Mouse (Mus musculus) urinary bladder, adult 2 months (tissue): ENCODE results near the gene Chrna9. TPM values are rescaled to one million over a fixed set of nuclear protein-coding genes. Genes with fewer than 3 reads are reported as not detected.

Source experiments
- DNase-seq: peaks from one replicate; pipeline ENCODE4 v3.0.0; 2022; ENCODE audit warnings: low spot score
- polyA plus RNA-seq: library from polyadenylated mRNA; depleted of rRNA; stranded (reverse); fragments of >200 nt; gene quantifications from 2 replicates; pipeline ENCODE4 v1.2.3, GENCODE M21; 2012

Gene Chrna9
- polyA plus RNA-seq, 1 experiment, result not detected

GRCm38 (mm10) chr5:65919326-65919725 lies 15.4 kb upstream of the Chrna9 start:
- DNase-seq, result no peak

GRCm38 (mm10) chr5:65919904-65920303 lies 14.8 kb upstream of the Chrna9 start:
- DNase-seq, result no peak

GRCm38 (mm10) chr5:65920701-65921426 lies 13.9 kb upstream of the Chrna9 start:
- no peak for DNase-seq

- DNase-seq, result no peak
These were observed 13.1 kb upstream of the Chrna9 start for GRCm38 (mm10) chr5:65921477-65922138.

- no peak for DNase-seq
These were observed 8.1 kb upstream of the Chrna9 start for GRCm38 (mm10) chr5:65926666-65927065.

- DNase-seq, result no peak
These were observed 5.6 kb upstream of the Chrna9 start for GRCm38 (mm10) chr5:65929162-65929561.

- DNase-seq, result no peak
These were observed 4.5 kb upstream of the Chrna9 start for GRCm38 (mm10) chr5:65930171-65930570.

- DNase-seq, result no peak
These were observed 1.5 kb upstream of the Chrna9 start for GRCm38 (mm10) chr5:65933258-65933657.

GRCm38 (mm10) chr5:65933764-65934163 lies 957 bp upstream of the Chrna9 start:
- no peak for DNase-seq

GRCm38 (mm10) chr5:65937011-65937726 lies 2.4 kb downstream of the Chrna9 start:
- DNase-seq, result no peak

GRCm38 (mm10) chr5:65937998-65938715 lies 3.4 kb downstream of the Chrna9 start:
- DNase-seq, result peak; percentile 53

- no peak for DNase-seq
These were observed 6.4 kb downstream of the Chrna9 start for GRCm38 (mm10) chr5:65941145-65941544.

GRCm38 (mm10) chr5:65949822-65950221 lies 15.1 kb downstream of the Chrna9 start:
- no peak for DNase-seq

- DNase-seq, result no peak
These were observed 15.5 kb downstream of the Chrna9 start for GRCm38 (mm10) chr5:65950236-65950635.

GRCm38 (mm10) chr5:65950679-65951512 lies 16.2 kb downstream of the Chrna9 start:
- no peak for DNase-seq

- DNase-seq, result no peak
These were observed 16.8 kb downstream of the Chrna9 start for GRCm38 (mm10) chr5:65951513-65951909.

GRCm38 (mm10) chr5:65954130-65955080 lies 19.7 kb downstream of the Chrna9 start:
- DNase-seq, result no peak

- peak; percentile 60 for DNase-seq
These were observed 20.8 kb downstream of the Chrna9 start for GRCm38 (mm10) chr5:65955343-65956143.
